Mouse (Mus musculus) heart, adult 2 months (tissue): ENCODE data around the gene Pnmal1. TPM values are rescaled to one million over a fixed set of nuclear protein-coding genes. Genes with fewer than 3 reads are reported as not detected.

Source experiments
- DNase-seq, 2 experiments: peaks; one replicate each; pipeline ENCODE4 v3.0.0; 2021
- H3K27ac ChIP-seq: fragments of 200-600 bp; 2 replicates; pipeline ENCODE4 v1.8.1; 2022
- H3K27me3 ChIP-seq: fragments of 200-500 bp; 2 replicates; pipeline ENCODE4 v1.6.1; 2012; ENCODE audit warnings: mild to moderate bottlenecking, low read length, inconsistent platforms, mixed read lengths; ENCODE audit not compliant: control insufficient read depth, insufficient read depth
- H3K36me3 ChIP-seq: fragments of 200-500 bp; 2 replicates; pipeline ENCODE4 v1.6.1; 2012; ENCODE audit warnings: low read length, inconsistent platforms; ENCODE audit not compliant: control insufficient read depth, insufficient read depth
- H3K4me1 ChIP-seq: fragments of 200-500 bp; 2 replicates; pipeline ENCODE4 v1.6.1; 2011; ENCODE audit warnings: low read length; ENCODE audit not compliant: control insufficient read depth, insufficient read depth
- H3K4me3 ChIP-seq: fragments of 200-600 bp; 2 replicates; pipeline ENCODE4 v1.8.1; 2022
- H3K79me2 ChIP-seq: fragments of 200-500 bp; replicated peaks from 2 replicates; pipeline ENCODE4 v1.6.1; 2012; ENCODE audit warnings: mild to moderate bottlenecking, inconsistent platforms, low read length, moderate library complexity, mixed read lengths; ENCODE audit not compliant: control insufficient read depth, insufficient read depth
- H3K9ac ChIP-seq: fragments of 200-500 bp; 2 replicates; pipeline ENCODE4 v1.6.1; 2012; ENCODE audit warnings: low read depth, mild to moderate bottlenecking, control low read depth, inconsistent platforms, low read length, mixed read lengths
- CTCF ChIP-seq: fragments of 200-600 bp; IDR thresholded peaks from 2 replicates; pipeline ENCODE4 v1.8.1; 2022; ENCODE audit warnings: antibody characterized with exemption, mild to moderate bottlenecking, moderate library complexity
- EP300 ChIP-seq: fragments of 200-500 bp; IDR thresholded peaks from 2 replicates; pipeline ENCODE4 v1.6.1; 2011; ENCODE audit warnings: low read depth, low read length, control low read depth; ENCODE audit not compliant: insufficient read depth
- POLR2A ChIP-seq: fragments of 200-500 bp; IDR thresholded peaks from 2 replicates; pipeline ENCODE4 v1.6.1; 2011; ENCODE audit warnings: mild to moderate bottlenecking, low read depth, low read length, control low read depth; ENCODE audit not compliant: insufficient read depth
- WGBS: fragments of 180-500 bp; shearing (Covaris S2); methylation state at CpG from one replicate; pipeline ENCODE4 v1.1.7; 2018; 5-methylcytosine and 5-hydroxymethylcytosine counted together
- intact Hi-C: fragments of 180-260 bp; cut with DNase I; formaldehyde crosslinking; loops from one replicate; pipeline ENCODE4 v1.15.1; 2025
- polyA plus RNA-seq: library from polyadenylated mRNA; depleted of rRNA; stranded (reverse); fragments of >200 nt; gene quantifications from 2 replicates; pipeline ENCODE4 v1.2.3, GENCODE M21; 2012
- total RNA-seq, 2 experiments: library from RNA; stranded (reverse); gene quantifications; 2 replicates each; pipeline ENCODE4 v1.2.3; 2021

Pnmal1 gene
- total and polyA plus RNA-seq, 3 experiments = 0.06 to 0.11 TPM; not detected in 1

DNA sequence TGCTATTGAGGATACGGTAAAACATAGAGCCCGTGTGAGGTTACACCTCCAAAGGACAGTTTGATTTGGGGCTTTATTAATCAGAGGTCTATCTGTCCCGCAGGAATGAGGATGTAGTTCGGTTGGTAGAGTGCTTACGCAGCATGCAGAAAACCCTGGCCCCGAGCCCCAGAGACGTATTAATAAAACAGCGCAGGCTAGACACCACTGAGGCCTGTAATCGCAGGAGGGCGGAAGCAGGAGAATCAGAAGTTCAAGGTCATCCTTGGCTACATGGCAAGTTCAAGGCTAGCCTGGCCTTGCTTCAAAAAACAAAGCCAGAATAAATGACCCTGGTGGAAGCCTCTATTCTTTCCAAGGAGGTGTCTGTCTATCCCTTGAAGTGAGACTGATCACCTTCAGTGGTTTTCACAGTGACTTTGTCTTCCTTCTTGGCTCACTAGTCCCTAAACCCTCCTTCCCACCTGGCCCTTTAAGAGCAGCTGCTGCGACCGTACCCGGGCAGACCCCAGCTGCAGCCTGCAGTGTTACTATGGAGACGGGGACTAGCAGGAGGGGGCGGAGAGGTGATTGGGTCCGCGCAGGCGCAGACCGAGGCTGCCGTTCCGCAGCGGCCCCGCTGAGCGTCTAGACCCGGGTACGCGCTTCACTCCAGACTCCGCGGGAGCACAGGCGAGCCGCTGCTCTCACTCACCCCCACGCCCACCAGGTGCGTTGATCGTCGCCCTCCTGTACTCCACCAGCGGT, 15.2 kb upstream of the Pnmal1 start, which contains the start of gene Pnmal2:
Gene Pnmal2, plus strand, starts transcription at position 622 of the 747 bp plus-strand sequence.
- 24% methylated on average over 36 of the region's 36 CpGs for WGBS
- peak; percentile 81 to 84 for DNase-seq
- peak within 1 kb of the TSS; percentile 56 for H3K27ac ChIP-seq

DNA sequence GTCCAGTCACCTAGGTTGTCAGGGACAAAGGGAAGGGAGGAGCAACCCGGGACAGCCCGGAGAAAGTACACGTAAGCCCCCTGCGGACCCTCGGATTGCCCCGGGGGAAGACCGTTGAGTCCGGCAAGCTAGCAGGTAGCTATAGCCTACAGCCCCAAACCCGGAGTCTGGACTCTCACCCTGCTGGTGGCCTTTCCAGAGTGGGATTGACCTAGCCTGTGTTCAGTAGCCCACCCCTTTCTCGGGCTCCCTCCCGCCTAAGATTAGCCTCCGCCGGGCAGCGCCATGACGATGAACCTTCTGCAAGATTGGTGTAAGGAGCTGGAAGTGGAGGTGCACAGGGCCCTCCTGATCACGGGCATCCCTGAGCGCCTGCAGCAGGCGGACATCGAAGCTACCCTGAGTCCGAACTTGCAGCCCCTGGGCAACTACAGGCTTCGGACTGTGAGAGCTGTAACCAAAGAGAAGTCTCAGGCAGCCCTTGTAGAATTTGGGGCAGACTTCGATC, 14.6 kb upstream of the Pnmal1 start:
- Histone ChIP-seq H3K4me3 (peak overlapping the region; percentile 59), H3K9ac (peak overlapping the region; percentile 84), H3K4me1 (peaks cover 2% of the 10 kb centered on the region; the same call in 1 of the 2 replicates), H3K36me3 (no peaks in the 10 kb centered on the region), H3K27ac (peak overlapping the region; percentile 56), H3K27me3 (no peaks in the 10 kb centered on the region), H3K79me2 (no peaks in the 10 kb centered on the region)
- intact Hi-C loops = no loop called here
- 8% methylated on average over 22 of the region's 22 CpGs for WGBS
- TF ChIP-seq EP300 (no peak), CTCF (no peak), POLR2A (no peak)
- peak in 1 of 2 experiments; percentile 42 for DNase-seq

More for the DNA sequence above, 15.2 kb upstream of the Pnmal1 start, which contains the start of gene Pnmal2:
- TF ChIP-seq EP300 = no peak
- TF ChIP-seq POLR2A = peak; percentile 44; the same call in 1 of the 2 replicates
- no peak for TF ChIP-seq CTCF
- Histone ChIP-seq H3K36me3 (no peaks in the 10 kb centered on the region), H3K4me1 (peaks cover 1% of the 10 kb centered on the region; the same call in 1 of the 2 replicates), H3K79me2 (no peaks in the 10 kb centered on the region), H3K4me3 (peak within 1 kb of the TSS; percentile 59), H3K27me3 (no peaks in the 10 kb centered on the region), H3K9ac (peak within 1 kb of the TSS; percentile 84)
- intact Hi-C loops = no loop called here

DNA sequence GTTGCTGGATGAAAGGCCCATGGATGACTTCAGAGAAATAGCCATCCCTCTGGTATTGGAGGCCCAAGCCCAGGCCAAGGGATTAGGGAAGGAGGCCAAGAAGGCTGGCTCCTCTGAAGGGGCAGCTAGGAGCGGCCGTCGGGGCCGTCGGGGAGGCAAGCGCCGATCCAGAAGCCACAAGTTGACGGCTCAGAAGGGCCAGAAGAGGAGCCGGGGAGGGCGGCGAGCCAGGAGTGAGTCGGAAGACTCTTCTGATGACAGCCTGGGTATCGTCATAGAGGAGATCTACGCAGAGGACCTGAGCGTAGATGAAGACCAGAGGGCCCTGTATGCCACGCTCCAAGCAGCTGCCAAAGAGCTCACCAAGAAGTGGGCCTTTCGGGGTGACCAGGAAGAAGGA, 14.1 kb upstream of the Pnmal1 start:
- H3K27ac ChIP-seq = no peak overlapping the region; the same call in 1 of the 2 replicates
- no peaks in the 10 kb centered on the region for H3K79me2 ChIP-seq
- no peaks in the 10 kb centered on the region for H3K27me3 ChIP-seq
- peak in 1 of 2 experiments; percentile 20 for DNase-seq
- WGBS = 34% methylated on average over 17 of the region's 17 CpGs
- no peaks in the 10 kb centered on the region for H3K36me3 ChIP-seq
- no peak overlapping the region for H3K9ac ChIP-seq
- peak overlapping the region; percentile 59; the same call in 1 of the 2 replicates for H3K4me3 ChIP-seq
- intact Hi-C loops = no loop called here
- no peak for TF ChIP-seq POLR2A
- no peak for TF ChIP-seq CTCF
- no peak for TF ChIP-seq EP300
- H3K4me1 ChIP-seq = peaks cover 3% of the 10 kb centered on the region; the same call in 1 of the 2 replicates

DNA sequence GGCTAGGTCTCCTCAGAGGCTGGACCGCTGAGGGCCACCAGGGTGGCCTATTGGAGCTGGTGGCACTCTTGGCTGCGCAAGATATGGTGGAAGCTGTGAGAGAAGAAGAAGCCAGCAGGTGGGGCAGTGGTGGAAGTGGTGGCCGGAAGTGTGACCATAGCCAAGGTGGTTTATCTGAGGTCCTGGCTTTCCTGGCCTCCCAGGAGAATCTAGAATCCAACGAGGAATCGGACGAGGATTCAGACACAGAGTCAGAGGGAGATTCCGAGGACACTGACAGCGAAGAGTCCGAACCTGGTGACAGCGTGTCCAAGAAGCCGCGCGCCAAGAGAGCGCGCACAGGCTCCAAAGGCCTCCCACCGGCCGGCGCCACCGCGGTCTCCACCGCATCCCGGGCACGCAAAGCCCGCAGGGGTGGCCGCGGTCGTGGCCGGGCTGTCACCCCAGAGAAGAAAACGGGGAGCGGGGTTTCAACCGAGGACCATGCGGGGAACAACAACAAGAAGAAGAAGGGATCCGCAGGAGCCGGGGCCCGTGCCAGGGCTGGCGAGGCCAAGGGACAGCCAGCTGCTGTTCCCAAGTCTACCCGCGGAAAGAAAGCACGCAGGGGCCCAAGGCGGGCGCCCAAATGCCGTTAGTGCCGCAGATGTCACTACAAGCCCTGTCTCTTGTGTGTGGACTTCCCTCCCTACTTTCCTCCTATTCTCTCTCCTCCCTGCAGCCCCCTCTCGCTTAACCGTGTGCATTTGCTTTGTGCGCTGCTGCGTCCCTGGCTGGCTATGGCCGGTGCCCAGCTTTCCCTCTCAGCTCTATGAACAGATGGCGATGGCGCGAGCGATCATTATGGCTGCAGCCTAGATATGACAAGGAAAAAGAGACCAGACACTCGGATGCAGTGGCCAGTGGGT, 12.8 kb upstream of the Pnmal1 start:
- Histone ChIP-seq H3K9ac (peak overlapping the region; percentile 26; the same call in 1 of the 2 replicates), H3K4me1 (peaks cover 3% of the 10 kb centered on the region; the same call in 1 of the 2 replicates), H3K79me2 (no peaks in the 10 kb centered on the region), H3K4me3 (peak overlapping the region; percentile 47), H3K27ac (peak overlapping the region; percentile 28; the same call in 1 of the 2 replicates), H3K36me3 (no peaks in the 10 kb centered on the region), H3K27me3 (no peaks in the 10 kb centered on the region)
- intact Hi-C loops = no loop called here
- peak; percentile 41 for TF ChIP-seq CTCF
- TF ChIP-seq POLR2A = no peak
- 6% methylated on average over 53 of the region's 53 CpGs for WGBS
- peak; percentile 44 to 57 for DNase-seq

DNA sequence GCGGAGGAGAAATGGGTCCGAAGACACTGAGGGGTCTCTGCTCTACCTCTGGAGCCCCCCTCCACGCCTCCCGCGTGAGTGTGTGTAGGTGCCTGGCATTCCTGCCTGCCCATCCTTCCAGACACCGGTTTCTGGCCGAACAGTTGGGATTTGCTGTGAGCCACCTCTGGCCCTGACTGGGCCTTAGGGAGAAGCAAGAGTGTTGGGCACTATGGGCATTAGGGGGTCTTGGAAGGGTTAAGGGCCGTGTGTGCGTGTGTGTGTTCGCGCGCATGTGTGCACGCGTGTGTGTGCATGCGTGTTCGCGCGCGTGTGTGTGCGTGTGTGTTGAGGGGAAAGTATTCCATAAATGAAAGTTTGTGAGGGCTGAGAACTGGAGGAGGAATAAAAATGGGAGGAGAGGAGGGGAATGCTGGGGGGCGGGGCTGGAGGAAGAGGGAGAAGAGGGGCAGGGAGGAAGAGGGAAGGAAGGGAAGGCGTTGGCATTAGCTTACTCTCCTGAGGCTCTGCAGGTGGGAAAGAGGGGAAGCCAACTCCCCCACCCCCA, 12.1 kb upstream of the Pnmal1 start:
- Histone ChIP-seq H3K79me2 (no peaks in the 10 kb centered on the region), H3K4me1 (peaks cover 3% of the 10 kb centered on the region; the same call in 1 of the 2 replicates), H3K9ac (no peak overlapping the region), H3K4me3 (peak overlapping the region; percentile 47), H3K27me3 (no peaks in the 10 kb centered on the region), H3K27ac (peak overlapping the region; percentile 28; the same call in 1 of the 2 replicates), H3K36me3 (no peaks in the 10 kb centered on the region)
- DNase-seq = peak; percentile 29 to 48
- TF ChIP-seq EP300 (no peak), POLR2A (no peak), CTCF (no peak)
- 24% methylated on average over 21 of the region's 22 CpGs for whole genome bisulfite sequencing
- intact Hi-C loops = no loop called here
